Mouse (Mus musculus) testis, postnatal 14 days (tissue): Measurements from ENCODE around the gene Map3k4.

ENCODE experiments used
- DNase-seq: peaks from one replicate; pipeline ENCODE4 v3.0.0; 2021; ENCODE audit warnings: low spot score

Map3k4 gene

DNA sequence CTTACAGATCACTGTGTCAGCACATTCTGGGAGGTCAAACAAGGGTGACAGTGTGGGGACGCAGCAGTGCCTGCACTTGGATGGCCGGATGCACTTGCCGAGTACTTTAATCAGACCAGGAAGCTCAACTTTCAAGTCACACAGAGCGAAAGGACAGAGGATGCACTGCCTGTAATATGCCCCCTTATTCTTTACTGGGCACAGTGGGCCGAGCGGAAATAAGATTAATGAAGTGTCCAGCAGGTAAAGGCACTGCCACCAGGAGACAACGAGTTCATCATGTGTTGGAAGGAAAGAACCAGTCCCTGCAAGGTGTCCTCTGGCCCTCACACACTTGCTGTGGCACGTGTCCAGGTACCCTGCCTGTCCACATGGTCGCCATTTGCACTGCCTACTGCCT, 94.5 kb downstream of the Map3k4 start:
- DNase-seq, result no peak

GRCm38 (mm10) chr17:12223682-12224081, 94.9 kb downstream of the Map3k4 start:
- DNase-seq, result no peak

GRCm38 (mm10) chr17:12221926-12222325, 96.7 kb downstream of the Map3k4 start:
- DNase-seq, result no peak

- no peak for DNase-seq
Observed at GRCm38 (mm10) chr17:12216224-12216623, 102.4 kb downstream of the Map3k4 start.

- no peak for DNase-seq
Observed at GRCm38 (mm10) chr17:12213430-12213829, 105.2 kb downstream of the Map3k4 start.

GRCm38 (mm10) chr17:12212341-12212740, 106.3 kb downstream of the Map3k4 start:
- DNase-seq, result no peak

DNA sequence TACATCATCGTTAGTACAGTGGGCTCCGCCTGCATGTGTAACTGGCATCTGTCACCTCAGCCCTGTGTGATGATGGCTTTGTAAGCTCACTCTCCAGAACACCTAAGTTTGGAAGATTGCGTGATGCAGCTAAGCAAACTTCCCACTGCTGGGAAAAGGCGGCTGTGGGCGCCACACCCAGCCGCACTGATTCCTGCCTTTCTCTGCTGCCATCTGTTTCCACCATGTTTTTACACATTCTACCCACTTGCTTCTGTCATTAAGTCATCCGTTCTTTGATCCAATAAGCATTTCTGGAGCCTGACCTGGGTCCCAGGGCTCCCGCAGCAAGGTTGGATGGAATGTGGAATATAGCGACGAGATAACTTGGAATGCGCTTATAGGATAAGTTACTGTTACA, 106.7 kb downstream of the Map3k4 start:
- DNase-seq, result no peak

GRCm38 (mm10) chr17:12210544-12211132, 108.0 kb downstream of the Map3k4 start:
- DNase-seq, result peak; percentile 63

GRCm38 (mm10) chr17:12209481-12209880, 109.1 kb downstream of the Map3k4 start:
- DNase-seq, result no peak

DNA sequence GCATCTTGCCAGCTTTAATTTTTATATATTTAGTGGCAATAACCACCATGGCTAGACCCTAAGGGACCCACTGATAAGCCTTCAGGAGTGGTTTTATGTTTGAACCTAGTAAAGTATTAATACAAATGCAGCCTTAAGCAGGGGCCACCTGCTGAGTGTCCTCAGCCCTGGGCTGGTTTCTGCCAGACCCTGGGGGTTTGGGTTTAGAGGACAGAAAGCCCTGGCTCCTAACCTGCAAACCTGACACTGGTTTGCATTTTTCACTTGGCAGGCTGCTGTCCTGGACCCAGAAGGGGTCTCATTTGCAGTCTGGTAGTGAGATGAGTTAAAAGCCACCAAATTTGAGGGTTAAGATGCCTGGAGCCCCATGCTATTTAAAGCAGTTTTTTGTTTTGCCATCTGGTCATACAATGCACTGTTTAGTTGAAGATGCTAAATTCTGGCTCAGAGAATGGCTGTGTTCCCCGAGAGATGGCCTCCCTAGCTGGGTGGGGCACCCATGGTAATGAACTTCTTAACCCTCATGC, 111.5 kb downstream of the Map3k4 start:
- no peak for DNase-seq

GRCm38 (mm10) chr17:12206248-12206647, 112.3 kb downstream of the Map3k4 start:
- DNase-seq, result no peak

DNA sequence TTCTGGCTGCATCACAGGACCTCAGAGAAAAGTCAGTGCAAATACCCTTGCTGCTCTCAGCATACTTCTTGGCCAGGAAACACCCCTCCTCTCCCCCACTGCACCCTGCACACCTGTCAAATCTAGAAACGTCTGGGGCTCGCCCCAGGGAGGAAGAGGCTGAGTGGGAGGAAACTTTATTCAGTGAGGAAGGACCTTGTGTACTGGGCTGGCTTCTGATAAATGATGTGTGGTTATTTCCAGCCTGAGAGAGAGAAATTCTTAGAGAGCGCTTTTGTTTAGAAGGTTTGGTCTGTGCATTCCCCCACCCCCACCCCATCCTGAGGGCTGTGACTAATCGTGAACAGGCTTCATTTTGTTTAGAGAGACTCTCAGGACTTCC, 112.9 kb downstream of the Map3k4 start:
- no peak for DNase-seq

GRCm38 (mm10) chr17:12205015-12205693, 113.4 kb downstream of the Map3k4 start:
- DNase-seq, result no peak

DNA sequence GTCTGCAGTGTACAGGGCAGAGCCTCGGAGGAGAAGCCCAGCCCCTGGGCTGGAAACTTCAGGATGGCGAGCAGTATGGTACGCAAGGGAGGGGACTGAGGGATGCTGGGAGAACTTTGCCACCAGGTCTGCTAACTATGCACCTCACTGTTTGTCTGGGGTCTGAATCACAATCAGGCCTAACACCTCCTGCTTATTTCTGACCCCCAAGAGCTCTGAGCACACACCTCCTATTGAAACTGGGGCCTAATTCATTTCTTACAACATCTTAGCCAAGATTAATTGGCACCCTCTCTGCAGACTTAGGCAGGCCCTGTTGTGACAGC, 113.9 kb downstream of the Map3k4 start:
- DNase-seq, result no peak

- no peak for DNase-seq
Observed at GRCm38 (mm10) chr17:12204246-12204645, 114.3 kb downstream of the Map3k4 start.

GRCm38 (mm10) chr17:12203414-12203897, 115.1 kb downstream of the Map3k4 start:
- no peak for DNase-seq

DNA sequence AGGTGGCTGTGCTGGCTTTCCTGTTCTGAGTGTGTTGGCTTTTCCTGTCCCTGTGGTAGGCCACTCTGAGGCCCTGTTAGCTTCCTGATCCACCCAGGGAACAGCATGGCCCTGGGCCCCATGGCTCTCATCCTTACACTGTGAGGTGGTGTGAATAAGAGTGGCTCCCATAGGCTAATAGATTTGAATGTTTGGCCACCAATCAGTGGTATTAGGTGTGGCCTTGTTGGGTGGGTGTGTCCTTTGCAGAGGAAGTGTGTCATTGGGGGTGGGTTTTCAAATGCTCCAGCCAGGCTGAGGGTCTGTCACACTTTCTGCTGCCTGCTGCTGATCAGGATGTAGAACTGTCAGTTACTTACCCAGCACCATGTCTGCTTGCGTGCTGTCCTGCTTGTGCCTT, 117.5 kb downstream of the Map3k4 start:
- DNase-seq, result no peak

GRCm38 (mm10) chr17:12199933-12200332, 118.7 kb downstream of the Map3k4 start:
- DNase-seq, result no peak

- no peak for DNase-seq
Observed at GRCm38 (mm10) chr17:12195604-12196003, 123.0 kb downstream of the Map3k4 start.

GRCm38 (mm10) chr17:12195137-12195536, 123.5 kb downstream of the Map3k4 start:
- DNase-seq, result no peak

GRCm38 (mm10) chr17:12187782-12188181, 130.8 kb downstream of the Map3k4 start:
- DNase-seq, result no peak

DNA sequence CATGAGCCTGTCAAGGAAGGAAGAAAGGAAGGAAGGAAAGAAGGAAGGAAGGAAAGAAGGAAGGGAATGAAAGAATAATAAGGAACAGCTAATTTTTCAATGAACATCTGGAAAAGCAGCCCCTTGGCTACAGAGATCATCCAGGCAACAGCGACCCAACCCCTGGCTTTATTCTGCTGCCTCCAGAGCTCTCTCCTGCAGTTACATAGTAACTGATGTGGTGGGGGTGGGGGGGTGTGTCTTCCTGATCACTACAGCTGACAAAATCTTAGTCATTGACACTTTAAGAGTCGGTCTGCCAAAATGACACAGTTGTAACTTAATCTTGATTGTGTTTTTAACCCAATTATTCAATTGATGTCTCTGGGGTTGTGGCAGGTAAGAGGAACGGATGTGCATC, 132.3 kb downstream of the Map3k4 start:
- no peak for DNase-seq

- DNase-seq, result no peak
Observed at GRCm38 (mm10) chr17:12185855-12186254, 132.7 kb downstream of the Map3k4 start.

GRCm38 (mm10) chr17:12184283-12184682, 134.3 kb downstream of the Map3k4 start:
- DNase-seq, result no peak
